Mouse (Mus musculus) myocyte (in vitro differentiated cells): ENCODE measurements around the gene Zdhhc18. TPM values are rescaled to one million over a fixed set of nuclear protein-coding genes. Genes with fewer than 3 reads are reported as not detected.
A peak's percentile ranks its signal among the peaks of the same experiment; 100 is the strongest.

Experiments used
- H3K27me3 ChIP-seq: one replicate; pipeline ENCODE4 v1.6.1; 2011; ENCODE audit not compliant: control insufficient read depth, insufficient read depth, insufficient read length
- H3K36me3 ChIP-seq: one replicate; pipeline ENCODE4 v1.6.1; 2011; ENCODE audit not compliant: control insufficient read depth, insufficient read depth
- H3K4me2 ChIP-seq: one replicate; pipeline ENCODE4 v1.6.1; 2011; ENCODE audit warnings: low read depth, control low read depth
- H3K4me3 ChIP-seq: one replicate; pipeline ENCODE4 v1.5.1; 2011; ENCODE audit warnings: mild to moderate bottlenecking, control low read depth, moderate library complexity
- H3K79me2 ChIP-seq: one replicate; pipeline ENCODE4 v1.6.1; 2011; ENCODE audit not compliant: control insufficient read depth, insufficient read depth
- H3ac ChIP-seq: one replicate; pipeline ENCODE4 v1.6.1; 2011; ENCODE audit not compliant: control insufficient read depth, insufficient read length
- CEBPB ChIP-seq: IDR thresholded peaks from 2 replicates; pipeline ENCODE4 v1.6.1; 2011; ENCODE audit warnings: mild to moderate bottlenecking, moderate library complexity; ENCODE audit not compliant: poor library complexity, insufficient read depth, severe bottlenecking
- E2F4 ChIP-seq: IDR thresholded peaks from one replicate; pipeline ENCODE4 v1.6.1; 2011; ENCODE audit warnings: mild to moderate bottlenecking, control low read depth, moderate library complexity; ENCODE audit not compliant: insufficient read depth
- MAX ChIP-seq: IDR thresholded peaks from one replicate; pipeline ENCODE4 v1.6.1; 2011; ENCODE audit warnings: low read depth, mild to moderate bottlenecking, control low read depth
- MYOD1 ChIP-seq, 3 experiments: IDR thresholded peaks; one replicate each; pipeline ENCODE4 v1.6.1; 2011; ENCODE audit warnings: control low read depth in 2 of 3, low read depth in 2 of 3, mild to moderate bottlenecking in 2 of 3, moderate library complexity in 1 of 3; ENCODE audit not compliant: insufficient read length in 2 of 3, control insufficient read depth in 1 of 3
- MYOG ChIP-seq, 3 experiments: IDR thresholded peaks; one replicate each; pipeline ENCODE4 v1.6.1; 2011; ENCODE audit warnings: control low read depth in 2 of 3, low read depth in 2 of 3, mild to moderate bottlenecking in 2 of 3; ENCODE audit not compliant: insufficient read length in 2 of 3, control insufficient read depth in 1 of 3, insufficient read depth in 1 of 3
- POLR2A ChIP-seq: IDR thresholded peaks from one replicate; pipeline ENCODE4 v1.6.1; 2011; ENCODE audit warnings: low read depth, mild to moderate bottlenecking, control low read depth, moderate library complexity; ENCODE audit not compliant: insufficient read length
- POLR2AphosphoS2 ChIP-seq: IDR thresholded peaks from one replicate; pipeline ENCODE4 v1.6.1; 2011; ENCODE audit warnings: low read depth, control low read depth; ENCODE audit not compliant: insufficient read length
- REST ChIP-seq: IDR thresholded peaks from one replicate; pipeline ENCODE4 v1.6.1; 2011; ENCODE audit warnings: mild to moderate bottlenecking, control low read depth, moderate library complexity; ENCODE audit not compliant: insufficient read depth, insufficient read length
- SRF ChIP-seq: IDR thresholded peaks from one replicate; pipeline ENCODE4 v1.6.1; 2011; ENCODE audit warnings: low read depth; ENCODE audit not compliant: control insufficient read depth, insufficient read length
- TCF12 ChIP-seq: IDR thresholded peaks from one replicate; pipeline ENCODE4 v1.6.1; 2011; ENCODE audit warnings: mild to moderate bottlenecking, control low read depth; ENCODE audit not compliant: poor library complexity, insufficient read depth, severe bottlenecking
- TCF3 ChIP-seq: IDR thresholded peaks from one replicate; pipeline ENCODE4 v1.6.1; 2011; ENCODE audit warnings: low read depth, control low read depth; ENCODE audit not compliant: insufficient read length
- USF1 ChIP-seq: IDR thresholded peaks from one replicate; pipeline ENCODE4 v1.6.1; 2011; ENCODE audit warnings: low read depth, mild to moderate bottlenecking, control low read depth, moderate library complexity
- polyA plus RNA-seq: library from polyadenylated mRNA; unstranded; fragments of >200 nt; fragmentation: generic; extraction: Trizol; gene quantifications from one replicate; pipeline ENCODE4 v1.2.1, GENCODE M21; 2012; ENCODE audit warnings: missing spikeins

Zdhhc18 gene
- polyA plus RNA-seq, 1 experiment = 14.3 TPM

- no peak for TF ChIP-seq USF1
- TF ChIP-seq MAX = no peak
- no peak for TF ChIP-seq POLR2AphosphoS2
- TF ChIP-seq CEBPB = no peak
- TF ChIP-seq TCF12 = no peak
- no peak for TF ChIP-seq SRF
- TF ChIP-seq REST = no peak
- H3K36me3 ChIP-seq = no peaks in the 10 kb centered on the region
- no peaks in the 10 kb centered on the region for H3K27me3 ChIP-seq
- no peak overlapping the region for H3ac ChIP-seq
- peak overlapping the region; percentile 24 for H3K4me3 ChIP-seq
- peak overlapping the region; percentile 98 for H3K4me2 ChIP-seq
- no peaks in the 10 kb centered on the region for H3K79me2 ChIP-seq
Observed at GRCm38 (mm10) chr4:133599116-133599515, 50.8 kb downstream of the Zdhhc18 start.

GRCm38 (mm10) chr4:133598616-133599015, 51.3 kb downstream of the Zdhhc18 start:
- H3ac ChIP-seq = no peak overlapping the region
- H3K36me3 ChIP-seq = no peaks in the 10 kb centered on the region
- no peaks in the 10 kb centered on the region for H3K79me2 ChIP-seq
- peak overlapping the region; percentile 24 for H3K4me3 ChIP-seq
- peak overlapping the region; percentile 98 for H3K4me2 ChIP-seq
- TF ChIP-seq MAX = no peak
- TF ChIP-seq USF1 = no peak
- no peak for TF ChIP-seq REST
- no peak for TF ChIP-seq TCF12
- TF ChIP-seq E2F4 = no peak
- TF ChIP-seq MYOG (IDR thresholded peaks at IDR 0.05; ENCODE audit: control insufficient read depth in 1 of 3, insufficient read depth in 1 of 3, insufficient read length in 2 of 3, low read depth in 2 of 3) = no peak
- no peak for TF ChIP-seq CEBPB
- TF ChIP-seq TCF3 = no peak
- no peak for TF ChIP-seq SRF
- no peak for TF ChIP-seq POLR2AphosphoS2
- no peak for TF ChIP-seq POLR2A
- TF ChIP-seq MYOD1 (IDR thresholded peaks at IDR 0.05; ENCODE audit: control insufficient read depth in 1 of 3, insufficient read length in 2 of 3, low read depth in 2 of 3) = no peak
- H3K27me3 ChIP-seq = no peaks in the 10 kb centered on the region

GRCm38 (mm10) chr4:133596084-133596483, 53.9 kb downstream of the Zdhhc18 start:
- H3K79me2 ChIP-seq = no peaks in the 10 kb centered on the region
- H3ac ChIP-seq = no peak overlapping the region
- no peak overlapping the region for H3K4me3 ChIP-seq
- H3K4me2 ChIP-seq = no peak overlapping the region
- TF ChIP-seq CEBPB (no peak), MYOG (IDR thresholded peaks at IDR 0.05; ENCODE audit: control insufficient read depth in 1 of 3, insufficient read depth in 1 of 3, insufficient read length in 2 of 3, low read depth in 2 of 3) (no peak), POLR2A (no peak), SRF (no peak), TCF3 (no peak), USF1 (no peak), TCF12 (no peak)
- no peaks in the 10 kb centered on the region for H3K36me3 ChIP-seq
- H3K27me3 ChIP-seq = no peaks in the 10 kb centered on the region

GRCm38 (mm10) chr4:133595538-133595937, 54.4 kb downstream of the Zdhhc18 start:
- no peak overlapping the region for H3ac ChIP-seq
- no peak overlapping the region for H3K4me2 ChIP-seq
- TF ChIP-seq MYOG (IDR thresholded peaks at IDR 0.05; ENCODE audit: control insufficient read depth in 1 of 3, insufficient read depth in 1 of 3, insufficient read length in 2 of 3, low read depth in 2 of 3) (no peak), REST (no peak), MYOD1 (IDR thresholded peaks at IDR 0.05; ENCODE audit: control insufficient read depth in 1 of 3, insufficient read length in 2 of 3, low read depth in 2 of 3) (no peak), SRF (no peak), E2F4 (no peak), MAX (no peak), POLR2AphosphoS2 (no peak), CEBPB (no peak), USF1 (no peak), TCF12 (no peak), TCF3 (no peak)
- no peaks in the 10 kb centered on the region for H3K36me3 ChIP-seq
- no peaks in the 10 kb centered on the region for H3K79me2 ChIP-seq
- no peaks in the 10 kb centered on the region for H3K27me3 ChIP-seq
- H3K4me3 ChIP-seq = no peak overlapping the region

GRCm38 (mm10) chr4:133592570-133592969, 57.4 kb downstream of the Zdhhc18 start:
- no peaks in the 10 kb centered on the region for H3K79me2 ChIP-seq
- no peak for TF ChIP-seq POLR2A
- TF ChIP-seq TCF12 = no peak
- TF ChIP-seq MYOG (IDR thresholded peaks at IDR 0.05; ENCODE audit: control insufficient read depth in 1 of 3, insufficient read depth in 1 of 3, insufficient read length in 2 of 3, low read depth in 2 of 3) = no peak
- no peak for TF ChIP-seq TCF3
- TF ChIP-seq USF1 = no peak
- TF ChIP-seq MYOD1 (IDR thresholded peaks at IDR 0.05; ENCODE audit: control insufficient read depth in 1 of 3, insufficient read length in 2 of 3, low read depth in 2 of 3) = no peak
- TF ChIP-seq MAX = no peak
- TF ChIP-seq CEBPB = no peak
- no peak for TF ChIP-seq REST
- no peaks in the 10 kb centered on the region for H3K36me3 ChIP-seq
- H3K4me3 ChIP-seq = no peak overlapping the region
- no peak overlapping the region for H3ac ChIP-seq
- H3K4me2 ChIP-seq = no peak overlapping the region
- no peaks in the 10 kb centered on the region for H3K27me3 ChIP-seq
